Mouse (Mus musculus): ENCODE measurements around the gene Hist1h4i. TPM values are rescaled to one million over a fixed set of nuclear protein-coding genes. Genes with fewer than 3 reads are reported as not detected.
"Not testable (repeated sequence)": the region's sequence is repeated elsewhere in the genome, so short reads cannot be mapped to it uniquely, and the experiment has no call there.

The Hist1h4i gene
- polyA plus RNA-seq, 1 experiment from 2014 or later = 26.8 TPM

DNA sequence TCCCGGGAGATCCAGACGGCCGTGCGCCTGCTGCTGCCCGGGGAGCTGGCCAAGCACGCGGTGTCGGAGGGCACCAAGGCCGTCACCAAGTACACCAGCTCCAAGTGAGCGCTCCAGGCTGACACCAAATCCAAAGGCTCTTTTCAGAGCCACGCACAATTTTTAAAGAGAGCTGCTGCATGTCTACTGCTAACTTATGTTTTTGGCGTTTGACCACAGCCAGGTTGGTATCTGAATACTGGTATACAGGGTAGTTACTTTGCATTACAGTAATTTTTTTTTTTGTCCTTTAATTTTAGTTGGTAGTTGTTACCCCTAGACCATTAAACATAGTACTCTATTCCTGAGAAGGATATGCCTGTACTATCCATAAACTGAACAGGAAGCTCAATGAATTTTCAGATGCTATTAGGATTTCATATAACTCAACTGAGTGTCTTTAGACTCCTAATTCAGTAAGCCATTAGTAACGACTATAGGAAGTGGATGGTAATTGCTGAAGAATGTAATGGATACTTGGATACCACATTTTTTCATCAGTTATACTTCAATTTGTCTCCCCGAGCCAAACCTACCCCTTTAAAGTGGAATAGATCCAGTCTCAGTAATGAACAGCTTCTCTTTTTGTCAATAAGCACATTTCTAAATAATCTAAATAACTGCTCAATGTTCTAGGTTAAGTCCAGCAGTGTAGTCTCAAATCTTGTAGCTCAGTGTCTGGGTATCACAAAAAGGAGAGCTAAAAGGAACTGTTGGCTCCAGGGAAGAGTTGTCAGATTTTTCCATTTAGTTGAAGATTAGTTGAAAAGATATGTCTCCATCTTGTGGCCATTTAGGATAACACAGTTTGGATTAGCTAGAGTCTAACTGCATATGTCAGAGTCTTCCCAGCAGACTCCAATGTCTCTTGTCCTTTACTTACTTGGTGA, 2.6 kb upstream of the Hist1h4i start:
- no peaks in the 10 kb centered on the region for H3K9me3 ChIP-seq
- peaks cover 13% of the 10 kb centered on the region; the same call in 1 of the 2 replicates for H3K4me1 ChIP-seq
- WGBS = under 1% methylated on average over 13 of the region's 14 CpGs
- H3K4me3 ChIP-seq = peak overlapping the region; percentile 38
- no peaks in the 10 kb centered on the region for H3K36me3 ChIP-seq
- H3K4me2 ChIP-seq (replicated peaks) = peak overlapping the region; percentile 54
- peak overlapping the region; percentile 84 for H3K27ac ChIP-seq
- H3K27me3 ChIP-seq = no peaks in the 10 kb centered on the region
- peak overlapping the region; percentile 36; the same call in 1 of the 2 replicates for H3K9ac ChIP-seq
- ATAC-seq (ENCODE audit: insufficient number of reproducible peaks, insufficient read depth, low FRiP score, low TSS enrichment) = peak; percentile 8; the same call in 1 of the 2 replicates

DNA sequence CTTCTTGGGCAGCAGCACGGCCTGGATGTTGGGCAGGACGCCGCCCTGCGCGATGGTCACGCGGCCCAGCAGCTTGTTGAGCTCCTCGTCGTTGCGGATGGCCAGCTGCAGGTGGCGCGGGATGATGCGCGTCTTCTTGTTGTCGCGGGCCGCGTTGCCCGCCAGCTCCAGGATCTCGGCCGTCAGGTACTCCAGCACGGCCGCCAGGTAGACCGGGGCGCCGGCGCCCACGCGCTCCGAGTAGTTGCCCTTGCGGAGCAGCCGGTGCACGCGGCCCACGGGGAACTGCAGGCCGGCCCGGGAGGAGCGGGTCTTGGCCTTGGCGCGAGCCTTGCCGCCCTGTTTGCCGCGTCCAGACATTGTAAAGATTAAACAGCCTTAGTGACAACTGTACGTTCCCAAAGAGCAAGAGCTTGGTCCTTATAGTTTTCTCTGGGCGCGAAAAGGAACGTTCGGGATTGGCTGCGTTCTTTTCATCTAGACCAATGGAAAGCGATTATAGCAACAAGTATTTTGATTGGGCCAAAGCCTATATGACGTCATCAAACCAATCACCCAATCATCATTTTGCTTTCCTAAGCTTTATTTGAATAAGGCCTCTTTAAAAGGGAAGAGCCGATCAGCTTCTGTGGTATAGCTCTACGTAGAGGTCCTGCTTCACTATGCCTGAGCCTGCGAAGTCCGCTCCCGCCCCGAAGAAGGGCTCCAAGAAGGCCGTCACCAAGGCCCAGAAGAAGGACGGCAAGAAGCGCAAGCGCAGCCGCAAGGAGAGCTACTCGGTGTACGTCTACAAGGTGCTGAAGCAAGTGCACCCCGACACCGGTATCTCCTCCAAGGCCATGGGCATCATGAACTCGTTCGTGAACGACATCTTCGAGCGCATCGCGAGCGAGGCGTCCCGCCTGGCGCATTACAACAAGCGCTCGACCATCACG, 1.7 kb upstream of the Hist1h4i start, which contains the start of the genes Hist1h2ag and Hist1h2bj:
TSS of gene Hist1h2ag (minus strand) at position 377 of the 935 bp plus-strand sequence.
TSS of gene Hist1h2bj (plus strand) at position 647 of the 935 bp plus-strand sequence.
- peaks cover 13% of the 10 kb centered on the region; the same call in 1 of the 2 replicates for H3K4me1 ChIP-seq
- WGBS = 1% methylated on average over 41 of the region's 80 CpGs
- peak; percentile 95 for ATAC-seq (ENCODE audit: insufficient number of reproducible peaks, insufficient read depth, low FRiP score, low TSS enrichment)
- H3K27ac ChIP-seq = peak within 1 kb of the TSS; percentile 95
- H3K27me3 ChIP-seq, H3K36me3 ChIP-seq, H3K9me3 ChIP-seq: not testable (repeated sequence)
- peak within 1 kb of the TSS; percentile 61 for H3K9ac ChIP-seq
- H3K4me3 ChIP-seq = peak within 1 kb of the TSS; percentile 39
- peak within 1 kb of the TSS; percentile 77 for H3K4me2 ChIP-seq (replicated peaks)

DNA sequence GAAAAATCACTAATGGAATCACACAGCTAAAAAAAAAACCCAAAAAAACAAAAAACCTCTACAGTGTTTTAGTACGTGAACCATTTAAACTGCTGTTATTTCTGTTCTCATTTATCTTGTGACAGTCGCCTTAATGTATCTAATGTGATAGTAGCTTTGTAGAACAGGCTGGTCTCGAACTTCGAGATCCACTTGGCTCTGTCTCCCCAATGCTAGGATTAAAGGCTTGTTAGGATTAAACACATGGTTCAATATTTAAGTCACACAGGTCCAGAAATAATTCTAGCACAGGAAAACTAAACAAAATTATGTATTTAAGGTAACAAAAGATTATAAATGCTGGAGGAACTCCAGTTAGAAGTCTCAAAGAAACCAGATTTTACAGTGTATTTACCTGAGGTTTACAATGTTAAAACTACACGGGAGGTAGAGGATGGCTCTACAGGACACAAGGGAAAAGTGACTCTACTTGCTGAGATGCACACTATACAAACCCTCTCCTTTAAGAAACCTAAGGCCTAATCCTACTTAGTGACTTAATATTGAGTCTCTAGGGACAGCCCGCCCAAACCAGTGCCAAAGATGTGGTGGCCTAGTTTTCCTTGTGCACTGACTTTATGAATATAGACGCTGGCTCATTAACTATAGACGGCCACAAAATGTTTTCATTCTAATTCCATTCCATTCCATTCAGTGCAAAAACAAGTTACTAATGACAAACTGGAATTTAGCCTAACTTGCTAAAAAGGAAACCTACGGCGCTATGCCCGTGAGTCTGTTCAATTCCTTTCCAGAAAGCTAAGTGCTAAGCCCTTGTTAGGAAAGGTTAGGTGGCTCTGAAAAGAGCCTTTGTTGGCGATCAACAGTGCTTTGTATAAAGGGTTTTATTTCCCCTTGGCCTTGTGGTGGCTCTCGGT, 747 bp upstream of the Hist1h4i start:
- H3K36me3 ChIP-seq = no peaks in the 10 kb centered on the region
- peak overlapping the region; percentile 61 for H3K9ac ChIP-seq
- H3K27ac ChIP-seq = peak overlapping the region; percentile 95
- H3K4me1 ChIP-seq = peaks cover 13% of the 10 kb centered on the region; the same call in 1 of the 2 replicates
- 2% methylated on average over 13 of the region's 13 CpGs for WGBS
- H3K4me2 ChIP-seq (replicated peaks) = peak overlapping the region; percentile 77
- no peak for ATAC-seq (ENCODE audit: insufficient number of reproducible peaks, insufficient read depth, low FRiP score, low TSS enrichment)
- H3K4me3 ChIP-seq = peak overlapping the region; percentile 39
- no peaks in the 10 kb centered on the region for H3K9me3 ChIP-seq
- H3K27me3 ChIP-seq = no peaks in the 10 kb centered on the region

DNA sequence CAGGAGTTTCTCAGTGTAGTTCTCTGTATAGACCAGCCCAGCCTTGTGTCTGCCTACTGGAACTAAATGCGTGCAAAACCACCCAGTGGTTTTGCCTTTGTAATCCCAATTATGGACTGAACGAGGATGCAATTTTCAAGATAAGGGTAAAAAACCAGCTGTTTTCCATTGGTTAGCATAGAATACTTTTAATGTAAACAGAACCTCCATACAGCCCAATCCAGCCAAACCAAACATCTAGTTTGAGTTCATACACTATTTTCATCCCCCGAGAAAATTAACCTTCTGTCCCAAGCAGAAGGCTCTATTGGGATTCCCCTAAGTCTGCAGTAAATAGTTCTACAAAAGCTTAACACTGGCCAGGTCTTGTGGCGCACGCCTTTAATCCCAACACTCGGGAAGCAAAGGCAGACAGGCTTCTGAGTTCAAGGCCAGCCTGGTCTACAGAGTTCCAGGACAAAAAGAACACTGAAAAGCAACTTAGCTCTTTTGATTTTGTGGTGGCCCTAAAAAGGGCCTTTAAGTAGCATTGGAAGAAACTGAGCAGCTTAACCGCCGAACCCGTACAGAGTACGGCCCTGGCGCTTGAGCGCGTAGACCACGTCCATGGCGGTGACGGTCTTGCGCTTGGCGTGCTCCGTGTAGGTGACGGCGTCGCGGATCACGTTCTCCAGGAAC, 559 bp downstream of the Hist1h4i start:
- Histone ChIP-seq H3K27ac (peak overlapping the region; percentile 95), H3K9ac (peak overlapping the region; percentile 68), H3K36me3 (no peaks in the 10 kb centered on the region), H3K4me2 (replicated peaks) (peak overlapping the region; percentile 77), H3K4me1 (peaks cover 13% of the 10 kb centered on the region; the same call in 1 of the 2 replicates), H3K4me3 (peak overlapping the region; percentile 48), H3K9me3 (no peaks in the 10 kb centered on the region), H3K27me3 (no peaks in the 10 kb centered on the region)
- peak; percentile 3; the same call in 1 of the 2 replicates for ATAC-seq (ENCODE audit: insufficient number of reproducible peaks, insufficient read depth, low FRiP score, low TSS enrichment)
- WGBS = 0% methylated on average over 22 of the region's 24 CpGs

DNA sequence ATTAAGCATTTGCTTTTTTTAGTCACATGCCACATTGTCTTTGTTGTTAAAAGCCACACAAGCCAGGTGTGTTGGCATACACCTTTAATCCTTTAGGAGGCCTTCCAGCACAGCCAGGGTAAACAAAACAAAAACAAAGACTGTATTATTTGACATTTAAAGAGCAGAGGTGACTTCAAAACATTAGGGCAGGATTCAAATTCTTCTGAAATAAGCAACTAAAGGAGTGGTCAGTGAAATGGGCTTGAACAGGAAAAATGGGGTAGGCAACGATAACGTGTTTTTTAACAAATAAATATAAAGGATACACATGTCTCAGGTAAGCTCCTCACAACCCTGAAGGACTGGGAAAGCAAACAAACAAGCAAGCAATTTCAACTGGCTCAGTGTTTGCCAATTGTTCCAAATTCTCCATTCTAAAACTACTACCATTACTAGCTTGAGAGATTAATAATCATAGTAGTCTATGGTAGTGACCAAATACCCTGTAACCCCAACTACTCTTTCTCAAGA, 1.2 kb downstream of the Hist1h4i start:
- no peaks in the 10 kb centered on the region for H3K27me3 ChIP-seq

DNA sequence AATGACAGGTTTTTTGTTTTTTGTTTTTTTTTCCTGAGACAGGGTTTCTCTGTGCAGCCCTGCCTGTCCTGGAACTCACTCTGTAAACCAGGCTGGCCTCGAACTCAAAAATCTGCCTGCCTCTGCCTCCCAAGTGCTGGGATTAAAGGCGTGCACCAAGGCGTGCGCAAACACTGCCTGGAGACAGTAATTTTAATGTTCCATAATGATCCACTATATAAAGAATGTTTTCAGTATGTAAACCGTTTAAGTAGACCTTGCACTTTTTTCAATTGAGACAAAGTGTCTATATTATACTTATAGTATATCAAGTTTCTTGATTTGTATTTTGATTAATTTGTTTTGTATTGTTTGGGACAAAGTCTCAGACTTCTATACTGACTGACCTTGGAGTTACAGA, 1.8 kb downstream of the Hist1h4i start:
- Histone ChIP-seq H3K9ac (no peak overlapping the region), H3K4me1 (peaks cover 15% of the 10 kb centered on the region; the same call in 1 of the 2 replicates), H3K27ac (peak overlapping the region; percentile 95; the same call in 1 of the 2 replicates), H3K36me3 (no peaks in the 10 kb centered on the region), H3K4me3 (no peak overlapping the region), H3K27me3 (no peaks in the 10 kb centered on the region), H3K4me2 (replicated peaks) (no peak overlapping the region), H3K9me3 (no peaks in the 10 kb centered on the region)
- no peak for ATAC-seq (ENCODE audit: insufficient number of reproducible peaks, insufficient read depth, low FRiP score, low TSS enrichment)
- 63% methylated on average over 5 of the region's 5 CpGs for WGBS

More for the DNA sequence above, 1.2 kb downstream of the Hist1h4i start:
- Histone ChIP-seq H3K27ac (peak overlapping the region; percentile 95), H3K4me1 (peaks cover 13% of the 10 kb centered on the region; the same call in 1 of the 2 replicates), H3K9ac (peak overlapping the region; percentile 68), H3K4me3 (peak overlapping the region; percentile 48), H3K4me2 (replicated peaks) (peak overlapping the region; percentile 77), H3K36me3 (no peaks in the 10 kb centered on the region), H3K9me3 (no peaks in the 10 kb centered on the region)
- no peak for ATAC-seq (ENCODE audit: insufficient number of reproducible peaks, insufficient read depth, low FRiP score, low TSS enrichment)
- 10% methylated on average over 2 of the region's 2 CpGs for WGBS

DNA sequence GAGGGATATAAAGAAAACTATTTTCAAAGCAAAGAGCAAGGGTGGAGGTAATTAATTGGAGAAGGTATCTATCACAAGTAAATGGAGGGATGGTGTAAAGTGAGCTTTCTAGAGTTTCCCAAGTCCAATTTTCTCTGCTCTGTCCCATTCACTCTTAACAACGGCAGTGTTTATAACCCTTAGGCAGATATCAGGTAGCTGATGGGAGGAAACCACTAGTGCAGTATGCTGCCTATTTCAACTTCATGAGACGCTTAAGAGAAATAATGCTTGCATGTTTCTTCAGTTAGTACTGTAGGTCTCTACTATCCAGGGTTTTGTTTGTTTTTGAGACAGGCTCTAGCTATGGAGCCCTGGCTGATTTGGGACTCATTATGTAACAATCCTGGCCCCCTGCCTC, 3.7 kb downstream of the Hist1h4i start:
- no peak overlapping the region for H3K4me3 ChIP-seq
- H3K4me1 ChIP-seq = peaks cover 21% of the 10 kb centered on the region; the same call in 1 of the 2 replicates

DNA sequence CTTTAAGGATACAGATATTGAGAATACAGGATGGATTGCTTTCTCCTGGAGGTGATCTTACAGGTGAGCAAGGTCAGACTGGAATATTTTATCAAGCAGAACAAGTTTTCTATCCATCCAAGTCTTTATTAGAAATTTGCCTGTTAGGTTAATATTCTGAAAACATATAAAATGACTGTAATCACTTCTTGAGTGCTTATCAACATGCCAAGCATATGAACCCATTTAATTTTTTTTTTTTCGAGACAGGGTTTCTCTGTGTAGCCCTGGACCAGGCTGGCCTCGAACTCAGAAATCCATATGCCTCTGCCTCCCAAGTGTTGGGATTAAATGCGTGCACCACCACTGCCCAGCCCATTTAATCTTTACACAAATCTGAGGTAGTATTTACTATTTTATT, 4.2 kb downstream of the Hist1h4i start:
- ATAC-seq (ENCODE audit: insufficient number of reproducible peaks, insufficient read depth, low FRiP score, low TSS enrichment) = no peak
- H3K4me2 ChIP-seq (replicated peaks) = peak overlapping the region; percentile 66
- H3K4me3 ChIP-seq = peak overlapping the region; percentile 37
- H3K9ac ChIP-seq = peak overlapping the region; percentile 64
- no peaks in the 10 kb centered on the region for H3K9me3 ChIP-seq
- WGBS = 55% methylated on average over 3 of the region's 3 CpGs
- H3K27ac ChIP-seq = peak overlapping the region; percentile 88
- no peaks in the 10 kb centered on the region for H3K27me3 ChIP-seq
- H3K36me3 ChIP-seq = no peaks in the 10 kb centered on the region
- peaks cover 18% of the 10 kb centered on the region; the same call in 1 of the 2 replicates for H3K4me1 ChIP-seq

More for the DNA sequence above, 3.7 kb downstream of the Hist1h4i start:
- H3K27ac ChIP-seq = peak overlapping the region; percentile 88
- no peaks in the 10 kb centered on the region for H3K27me3 ChIP-seq
- WGBS = 50% methylated on average over 2 of the region's 2 CpGs
- H3K9ac ChIP-seq = no peak overlapping the region
- no peaks in the 10 kb centered on the region for H3K36me3 ChIP-seq
- no peaks in the 10 kb centered on the region for H3K9me3 ChIP-seq
- ATAC-seq (ENCODE audit: insufficient number of reproducible peaks, insufficient read depth, low FRiP score, low TSS enrichment) = no peak
- H3K4me2 ChIP-seq (replicated peaks) = no peak overlapping the region; the same call in 1 of the 2 replicates

DNA sequence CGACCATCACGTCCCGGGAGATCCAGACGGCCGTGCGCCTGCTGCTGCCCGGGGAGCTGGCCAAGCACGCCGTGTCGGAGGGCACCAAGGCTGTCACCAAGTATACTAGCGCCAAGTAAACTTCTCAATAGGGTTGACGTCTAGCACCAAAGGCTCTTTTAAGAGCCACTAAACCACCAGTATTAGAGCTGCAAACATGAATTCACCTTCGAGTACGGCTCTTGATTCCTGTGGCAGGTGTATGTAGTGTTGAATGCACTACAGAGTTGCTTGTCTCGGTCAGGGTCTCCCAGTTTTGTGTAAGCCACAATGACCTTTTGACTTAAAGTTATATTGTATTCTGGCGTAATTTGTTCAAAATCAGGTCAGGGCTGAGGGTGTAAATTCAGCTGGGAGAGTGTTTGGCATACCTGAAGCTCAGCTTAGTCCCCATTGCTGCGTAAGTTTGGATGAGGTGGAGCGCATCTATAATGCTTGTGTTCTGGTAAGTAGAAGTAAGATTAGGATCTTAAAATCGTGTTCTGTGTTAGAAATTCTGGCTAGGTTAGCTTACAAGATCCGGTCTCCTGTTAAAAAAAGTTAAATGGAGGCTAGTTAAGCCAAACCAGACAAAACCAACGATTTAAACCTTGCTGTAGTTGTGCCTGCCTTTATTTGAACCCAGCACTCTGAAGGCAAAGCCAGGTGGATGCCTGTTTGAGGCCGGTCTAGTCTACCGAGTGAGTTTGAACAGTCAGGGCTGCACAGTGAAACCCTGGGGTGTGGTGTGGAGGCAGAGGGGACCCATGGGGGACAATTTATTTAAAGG, 4.8 kb downstream of the Hist1h4i start:
- Histone ChIP-seq H3K9me3 (no peaks in the 10 kb centered on the region), H3K4me1 (peaks cover 16% of the 10 kb centered on the region; the same call in 1 of the 2 replicates), H3K27ac (peak overlapping the region; percentile 88), H3K4me3 (peak overlapping the region; percentile 37), H3K4me2 (replicated peaks) (peak overlapping the region; percentile 66), H3K27me3 (no peaks in the 10 kb centered on the region), H3K9ac (peak overlapping the region; percentile 64), H3K36me3 (no peaks in the 10 kb centered on the region)
- 2% methylated on average over 21 of the region's 23 CpGs for WGBS
- ATAC-seq (ENCODE audit: insufficient number of reproducible peaks, insufficient read depth, low FRiP score, low TSS enrichment) = no peak

All from embryonic facial prominence, embryonic 12.5 days (tissue).